In the genomic region with DNA sequence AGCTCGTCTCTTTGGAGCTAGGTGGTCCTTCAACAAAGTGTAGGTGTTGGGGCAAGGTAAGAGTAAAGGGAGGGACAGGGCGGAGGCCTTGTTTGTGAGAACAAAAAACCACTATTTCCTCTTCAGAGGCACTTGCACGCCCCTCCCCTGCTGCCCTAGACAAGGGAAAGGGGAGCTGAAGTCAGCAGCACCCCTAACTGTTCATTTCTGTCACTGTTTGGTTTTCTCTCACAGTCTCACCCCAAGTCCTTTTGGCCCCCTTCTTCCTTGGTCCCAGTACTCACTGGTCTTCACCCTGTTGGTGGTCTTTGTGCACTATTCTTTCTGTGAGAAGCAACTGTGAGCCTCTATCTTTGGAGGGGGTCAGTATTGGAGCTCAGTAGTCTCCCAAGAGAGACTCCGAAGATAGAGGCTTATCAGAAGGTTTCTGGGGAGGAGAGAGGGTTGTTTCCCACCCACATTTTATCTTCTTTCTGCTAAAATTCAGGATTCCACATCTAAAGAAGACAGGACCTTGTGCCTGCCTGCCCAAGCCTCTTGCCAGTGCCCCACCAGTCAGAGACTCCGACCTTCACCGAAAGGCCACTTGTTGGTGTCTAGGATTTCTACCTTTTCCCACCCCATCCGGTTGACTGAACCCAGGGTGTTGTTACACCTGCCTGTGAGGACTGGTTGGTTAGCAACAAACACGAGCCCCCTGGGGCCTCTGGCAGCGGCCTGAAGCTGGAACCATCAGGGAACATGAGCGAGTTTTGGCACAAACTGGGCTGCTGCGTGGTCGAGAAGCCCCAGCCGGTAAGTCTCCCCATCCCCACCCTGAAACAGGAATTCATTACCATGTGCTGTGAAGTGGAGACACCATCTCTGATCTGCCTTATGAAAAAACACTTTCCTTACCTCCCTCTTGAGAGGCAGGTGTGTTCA, we compare ENCODE assay signal across 7 mouse cellular contexts. TPM values are rescaled to one million over a fixed set of nuclear protein-coding genes. Genes with fewer than 3 reads are reported as not detected.
DNase-seq lines count a peak whose midpoint lies in the region; ATAC-seq and TF ChIP-seq lines count a peak whose summit lies in the region.

A gene (minus strand): TSS at position 874 of the 924 bp plus-strand sequence.

- peak within 1 kb of the TSS; percentile 97 for H3K27ac ChIP-seq in kidney, postnatal 0 days

- H3K9ac ChIP-seq in kidney, postnatal 0 days (ENCODE audit: low read depth, low read length), result peak within 1 kb of the TSS; percentile 96

- peaks cover 40% of the 10 kb centered on the region for H3K36me3 ChIP-seq in kidney, postnatal 0 days (ENCODE audit: insufficient read depth, low read length)

- no peaks in the 10 kb centered on the region for H3K27me3 ChIP-seq in kidney, postnatal 0 days (ENCODE audit: insufficient read depth, low read length)

- no peaks in the 10 kb centered on the region for H3K9me3 ChIP-seq in kidney, postnatal 0 days (replicated peaks; ENCODE audit: low read length)

- peaks cover 22% of the 10 kb centered on the region for H3K4me1 ChIP-seq in kidney, postnatal 0 days (replicated peaks; ENCODE audit: insufficient read depth, low read length)

- TF ChIP-seq CTCF in kidney, postnatal 0 days (IDR thresholded peaks at IDR 0.05; ENCODE audit: low read depth), result no peak

- ATAC-seq in CD4-positive, CD25-positive, alpha-beta regulatory T cell, adult 4 months, result peak; percentile 28
- no peak for ATAC-seq in kidney, postnatal 0 days (replicated peaks; ENCODE audit: low FRiP score, low read depth)
- ATAC-seq in neutrophil, adult 5-6 weeks (ENCODE audit: extremely low read depth, insufficient number of reproducible peaks, low FRiP score, poor library complexity, severe bottlenecking), result peak; percentile 21; the same call in 1 of the 2 replicates

- peak within 1 kb of the TSS; percentile 98; the same call in 1 of the 2 replicates for H3K4me3 ChIP-seq in kidney, postnatal 0 days (replicated peaks; ENCODE audit: low read depth, low read length)

- DNase-seq in MEL-GATA-1-ER (ENCODE audit: extremely low read depth, low read depth), result peak; percentile 86
- no peak for DNase-seq in gastrocnemius, postnatal 10 days
- DNase-seq in kidney, postnatal 0 days (ENCODE audit: low spot score), result no peak
- DNase-seq in lung, adult 18-20 months, result peak; percentile 64 to 73
- no peak for DNase-seq in urinary bladder, postnatal 36 days (ENCODE audit: low spot score in 2 of 2)

- H3K4me2 ChIP-seq in kidney, postnatal 0 days (ENCODE audit: low read length), result peak within 1 kb of the TSS; percentile 93

- WGBS in kidney, postnatal 0 days, result 46% methylated on average over 13 of the region's 13 CpGs

RNA-seq across cellular contexts. Expression of the gene that starts here (rescaled TPM):
- polyA plus RNA-seq in CD4-positive, CD25-positive, alpha-beta regulatory T cell, adult 4 months (2017; shearing (Covaris generic)), result 10 to 100 TPM; 19.0 to 24.1 TPM
- total RNA-seq in gastrocnemius, postnatal 10 days (2021), result 10 to 100 TPM; 39.8 to 44.8 TPM
- 11.2 and 11.8 TPM in 2 replicates for polyA plus RNA-seq in kidney, postnatal 0 days (2015; fragmentation: Nextera tagmentation; extraction: Ambion mirVana)
- total RNA-seq in neutrophil, adult 5-6 weeks (2017), result 14.1 and 16.3 TPM in 2 replicates

Comparison
In these comparisons a context has a peak if more than half of its experiments do, and no peak if none do; other contexts are left out.
1. DNase-seq: peak in MEL-GATA-1-ER (single experiment) and lung, adult 18-20 months (2 of 2); none in gastrocnemius, postnatal 10 days (single experiment), kidney, postnatal 0 days (single experiment) and urinary bladder, postnatal 36 days (0 of 2).